In genomic region chr15:85553421-85553820, GRCm38 (mm10) we compare ENCODE assay signal across 28 mouse cellular contexts. TPM values are rescaled to one million over a fixed set of nuclear protein-coding genes. Genes with fewer than 3 reads are reported as not detected.
"Had no signal": no experiment of that assay in that cellular context is flagged by ENCODE, and none has a peak within 500 bp of the region (broad histone marks: within the 10 kb centered on the region; RNA-seq: fewer than 3 reads in every experiment).

No protein-coding gene starts in this region.

- H3K9me3 ChIP-seq: midbrain, embryonic 10.5 days; midbrain, embryonic 12.5 days; neural tube, embryonic 13.5 days; neural tube, embryonic 15.5 days had no signal

- H3K4me2 ChIP-seq: lung, embryonic 14.5 days; midbrain, embryonic 12.5 days; neural tube, embryonic 13.5 days; neural tube, embryonic 15.5 days had no signal

- H3K9ac ChIP-seq: liver, embryonic 14.5 days; lung, embryonic 14.5 days; midbrain, embryonic 12.5 days; neural tube, embryonic 13.5 days; neural tube, embryonic 15.5 days had no signal

- ATAC-seq: midbrain, embryonic 16.5 days had no signal

- H3K27ac ChIP-seq: liver, embryonic 14.5 days; midbrain, embryonic 10.5 days; midbrain, embryonic 12.5 days; neural tube, embryonic 13.5 days; neural tube, embryonic 15.5 days had no signal

- H3K4me3 ChIP-seq: midbrain, embryonic 10.5 days; midbrain, embryonic 12.5 days; myocyte; neural tube, embryonic 13.5 days; neural tube, embryonic 15.5 days had no signal

- H3K36me3 ChIP-seq: neural tube, embryonic 13.5 days; neural tube, embryonic 15.5 days had no signal

- DNase-seq: lung, adult 18-20 months; lung, embryonic 14.5 days; lung, postnatal 10 days; lung, postnatal 4 days; midbrain, embryonic 14.5 days; retina, postnatal 1 day; right cerebral cortex, adult 18-20 months; right cerebral cortex, postnatal 25 days; right cerebral cortex, postnatal 4 days; spleen, adult 18-20 months; thymus, adult 2 months; thymus, postnatal 14 days; thymus, postnatal 36 days had no signal

- H3K27me3 ChIP-seq: midbrain, embryonic 12.5 days; neural tube, embryonic 13.5 days; neural tube, embryonic 15.5 days had no signal

RNA-seq across cellular contexts. Expression of gene Wnt7b, which starts 28.9 kb away (rescaled TPM):
- total RNA-seq: megakaryocyte, adult 5-6 weeks; megakaryocyte-erythroid progenitor cell, adult 5-6 weeks had no signal
- polyA plus RNA-seq: small intestine, adult 2 months had no signal

RNA-seq across cellular contexts. Expression of gene 7530416G11Rik, which starts 50.4 kb away (rescaled TPM):
- total RNA-seq: megakaryocyte, adult 5-6 weeks; megakaryocyte-erythroid progenitor cell, adult 5-6 weeks had no signal
- polyA plus RNA-seq: liver, embryonic 14.5 days; liver, embryonic 16.5 days; lung, embryonic 14.5 days; lung, embryonic 16.5 days; midbrain, embryonic 10.5 days; midbrain, embryonic 12.5 days; midbrain, embryonic 14.5 days; midbrain, embryonic 16.5 days; myocyte; neural tube, embryonic 11.5 days; neural tube, embryonic 13.5 days; neural tube, embryonic 15.5 days; small intestine, adult 2 months; stomach, embryonic 14.5 days; stomach, embryonic 16.5 days; thymus, adult 2 months had no signal
